Mouse (Mus musculus): ENCODE data around the gene Sdk1.

- TF ChIP-seq POLR2A (IDR thresholded peaks at IDR 0.05; ENCODE audit: insufficient read depth, low read length) = no peak
- TF ChIP-seq EP300 (IDR thresholded peaks at IDR 0.05; ENCODE audit: insufficient read depth, low read depth, low read length) = no peak
- TF ChIP-seq CTCF (IDR thresholded peaks at IDR 0.05; ENCODE audit: low read depth, low read length) = no peak
These were observed 227.5 kb downstream of the Sdk1 start for GRCm38 (mm10) chr5:141468821-141469220.
